Mouse (Mus musculus) right cerebral cortex, postnatal 25 days (tissue): ENCODE measurements at regions not wholly inside any gene's neighbourhood (a gene's known extent, or its start where the extent isn't known, plus 50 kb on each side); places are given as distances from the start of the nearest gene placed in this dataset.

ENCODE experiments used
- DNase-seq: peaks from one replicate; pipeline ENCODE4 v3.0.0; 2022

DNA sequence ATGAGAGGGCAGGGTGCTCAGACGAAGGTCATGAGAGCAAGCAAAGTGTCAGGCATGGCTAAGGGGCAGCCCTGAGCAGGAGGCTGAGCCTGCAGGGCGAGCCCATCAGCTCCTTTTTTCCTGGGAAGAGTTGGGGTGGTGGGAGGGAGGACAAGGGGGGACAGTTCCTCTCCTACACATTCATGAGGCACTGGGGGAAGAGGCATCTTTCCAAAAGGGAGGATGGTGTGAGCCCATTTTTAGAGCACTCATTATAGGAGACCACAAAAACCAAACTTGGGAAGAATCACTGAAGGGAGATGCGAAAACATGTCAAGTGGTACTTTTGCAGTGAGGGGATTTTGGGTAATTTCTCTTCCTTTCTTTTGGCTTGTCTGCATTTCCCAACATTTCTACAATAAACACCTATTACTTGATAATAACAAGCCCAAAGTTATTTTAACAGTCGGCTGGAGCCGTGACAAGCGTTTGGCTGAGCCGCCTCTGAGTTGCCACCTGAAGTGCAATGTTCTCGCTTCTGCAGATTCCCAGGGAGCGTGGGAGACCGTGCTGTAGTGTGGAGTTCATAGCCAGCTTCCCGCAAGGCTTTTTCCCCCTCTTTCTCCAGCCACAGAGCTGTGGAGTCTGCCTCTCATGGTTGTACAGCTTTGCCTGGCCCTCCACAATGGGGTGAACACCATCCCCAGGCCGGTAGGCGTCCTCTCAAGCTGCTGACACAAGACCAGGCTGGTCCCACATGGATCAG is 136.9 kb upstream of the Kcnab2 start:
- peak; percentile 79 for DNase-seq
